Mouse (Mus musculus) gastrocnemius, postnatal 14 days (tissue): ENCODE results near the gene Slc39a1. TPM values are rescaled to one million over a fixed set of nuclear protein-coding genes. Genes with fewer than 3 reads are reported as not detected.
A peak's percentile ranks its signal among the peaks of the same experiment; 100 is the strongest.

Experiments used
- DNase-seq: peaks from one replicate; pipeline ENCODE4 v3.0.0; 2021; ENCODE audit warnings: mixed read lengths
- intact Hi-C: fragments of 180-260 bp; cut with DNase I; formaldehyde crosslinking; loops from one replicate; pipeline ENCODE4 v1.15.1; 2025; ENCODE audit warnings: low total_unique reads
- long read RNA-seq, 2 experiments: library from polyadenylated mRNA; stranded (forward); transcript quantifications; one replicate each; pipeline ENCODE4 v2.0.0; 2021
- total RNA-seq, 2 experiments: library from RNA; stranded (reverse); gene quantifications; 2 replicates each; pipeline ENCODE4 v1.2.3; 2021

Gene Slc39a1
- total RNA-seq: 10 to 100 TPM; 57.8 to 62.7 TPM
- long read RNA-seq, experiment 1, transcript Slc39a1-201 (4 exons, 2,364 nt): major isoform, 19 of 25 reads
- long read RNA-seq, experiment 1, partial matches to known transcripts: 0 of 25 reads
- long read RNA-seq, experiment 1, other reads (novel, unspliced or antisense): 6 of 25 reads
- long read RNA-seq, experiment 2, transcript Slc39a1-201 (4 exons, 2,364 nt): major isoform, 13 of 15 reads
- long read RNA-seq, experiment 2, partial matches to known transcripts: 0 of 15 reads
- long read RNA-seq, experiment 2, other reads (novel, unspliced or antisense): 2 of 15 reads

DNA sequence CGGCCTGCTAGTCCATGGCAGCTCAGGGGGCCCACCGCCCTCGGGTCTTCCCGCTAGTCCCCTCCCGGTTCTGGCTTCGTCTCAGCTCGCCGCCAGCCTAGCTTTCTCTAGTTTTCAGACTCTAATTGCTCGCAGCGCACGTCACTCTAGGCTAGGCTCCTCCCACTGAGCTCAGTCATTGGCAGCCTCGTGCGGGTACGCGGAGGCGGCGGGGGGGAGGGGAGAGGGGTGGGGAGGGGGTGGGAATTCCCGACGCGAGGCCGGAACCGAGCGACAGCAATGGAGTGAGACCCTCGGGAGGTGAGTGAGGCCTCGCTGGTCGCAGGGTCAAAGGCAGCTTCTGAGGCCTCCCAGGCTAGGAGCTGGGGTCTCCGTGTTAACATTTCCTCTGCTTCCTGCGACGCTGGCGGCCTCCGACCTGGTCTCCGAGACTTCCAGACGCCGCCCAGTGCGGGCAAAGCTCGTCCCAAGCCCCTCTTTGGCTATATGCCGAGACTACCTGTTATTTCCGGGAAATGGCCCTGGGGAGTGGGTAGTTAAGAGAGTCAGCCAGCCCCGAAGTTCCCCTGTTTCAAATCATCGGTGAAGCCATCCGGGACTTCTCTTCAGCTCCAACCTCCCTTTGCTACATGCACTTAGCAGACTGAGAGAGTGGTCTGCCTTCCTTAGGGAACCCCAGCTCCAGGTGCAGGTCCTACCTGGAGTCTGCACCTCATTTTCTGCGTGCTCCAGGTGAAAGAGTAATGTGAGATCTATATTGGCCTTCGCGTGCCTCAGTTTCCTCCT is at the start of gene Slc39a1:
Gene Slc39a1, plus strand, starts transcription at position 213 of the 786 bp plus-strand sequence.
- peak; percentile 93 for DNase-seq
- intact Hi-C loops: no loop called here

- intact Hi-C loops: no loop called here
- no peak for DNase-seq
Observed at GRCm38 (mm10) chr3:90202884-90203283, 45.1 kb upstream of the Slc39a1 start.

GRCm38 (mm10) chr3:90203619-90204018 is 44.4 kb upstream of the Slc39a1 start:
- no peak for DNase-seq
- intact Hi-C loops: no loop called here

- no peak for DNase-seq
- intact Hi-C loops: no loop called here
Observed at GRCm38 (mm10) chr3:90204582-90204981, 43.4 kb upstream of the Slc39a1 start.

GRCm38 (mm10) chr3:90208662-90209061 is 39.3 kb upstream of the Slc39a1 start:
- no peak for DNase-seq
- intact Hi-C loops: no loop called here

DNA sequence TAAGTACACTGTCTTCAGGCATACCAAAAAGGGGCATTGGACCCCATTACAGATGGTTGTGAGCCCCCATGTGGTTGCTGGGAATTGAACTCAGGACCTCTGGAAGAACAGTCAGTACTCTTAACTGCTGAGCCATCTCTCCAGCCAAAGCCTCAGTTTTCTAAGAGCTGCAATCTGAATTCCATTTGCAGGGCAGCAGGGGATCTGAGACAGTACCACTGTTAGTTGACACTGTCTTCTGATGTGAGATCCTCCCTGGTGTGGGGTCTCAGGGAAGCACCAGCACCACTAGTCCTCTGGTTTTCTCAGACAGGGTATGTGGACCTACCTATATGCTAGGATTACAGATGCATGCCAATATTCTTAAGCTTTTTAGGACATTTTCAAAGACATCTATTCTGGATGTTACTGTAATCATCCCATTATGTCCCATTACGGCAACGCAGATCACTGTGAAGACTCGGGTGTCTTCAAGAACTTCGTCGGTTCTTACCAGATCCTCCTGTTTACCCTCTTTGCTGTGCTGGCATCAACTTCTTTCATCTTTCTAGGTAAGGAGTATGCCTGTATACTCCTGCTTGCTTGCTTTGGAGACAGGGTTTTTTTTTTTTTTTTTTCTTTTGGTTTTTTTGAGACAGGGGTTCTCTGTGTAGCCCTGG is 37.9 kb upstream of the Slc39a1 start:
- DNase-seq: no peak
- intact Hi-C loops: no loop called here

- intact Hi-C loops: no loop called here
- no peak for DNase-seq
Observed at GRCm38 (mm10) chr3:90211475-90212398, 36.2 kb upstream of the Slc39a1 start.

GRCm38 (mm10) chr3:90212723-90213122 is 35.2 kb upstream of the Slc39a1 start:
- no peak for DNase-seq
- intact Hi-C loops: no loop called here

DNA sequence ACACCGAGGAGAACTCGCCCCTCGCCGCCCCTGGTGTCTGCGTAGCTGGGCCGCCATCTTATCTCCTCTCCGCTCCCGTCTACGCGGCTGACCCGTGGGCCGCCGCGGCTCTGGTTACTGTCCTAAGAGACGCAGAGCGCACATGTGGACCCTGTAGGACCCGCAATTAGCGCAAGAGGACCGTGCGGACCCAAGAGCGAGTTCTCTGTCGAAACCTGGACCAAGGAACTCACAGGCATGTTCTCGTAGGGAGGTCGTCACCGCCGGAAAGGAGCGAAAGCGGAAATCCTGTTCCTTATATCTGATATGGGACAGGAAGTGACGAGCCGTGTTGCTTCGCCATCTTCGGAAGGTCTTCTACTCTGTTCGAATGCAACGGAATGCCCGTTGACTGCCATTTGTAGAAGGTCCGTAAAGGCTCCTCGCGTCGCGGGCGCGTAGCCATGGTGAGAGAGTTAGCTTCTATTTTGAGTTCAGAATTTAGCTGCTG is 34.5 kb upstream of the Slc39a1 start, which contains the start of the genes Rps27 and Rab13:
Gene Rps27, minus strand, starts transcription at position 275 of the 490 bp plus-strand sequence.
Gene Rab13, plus strand, starts transcription at position 319 of the 490 bp plus-strand sequence.
- intact Hi-C loops: no loop called here
- peak; percentile 85 for DNase-seq

DNA sequence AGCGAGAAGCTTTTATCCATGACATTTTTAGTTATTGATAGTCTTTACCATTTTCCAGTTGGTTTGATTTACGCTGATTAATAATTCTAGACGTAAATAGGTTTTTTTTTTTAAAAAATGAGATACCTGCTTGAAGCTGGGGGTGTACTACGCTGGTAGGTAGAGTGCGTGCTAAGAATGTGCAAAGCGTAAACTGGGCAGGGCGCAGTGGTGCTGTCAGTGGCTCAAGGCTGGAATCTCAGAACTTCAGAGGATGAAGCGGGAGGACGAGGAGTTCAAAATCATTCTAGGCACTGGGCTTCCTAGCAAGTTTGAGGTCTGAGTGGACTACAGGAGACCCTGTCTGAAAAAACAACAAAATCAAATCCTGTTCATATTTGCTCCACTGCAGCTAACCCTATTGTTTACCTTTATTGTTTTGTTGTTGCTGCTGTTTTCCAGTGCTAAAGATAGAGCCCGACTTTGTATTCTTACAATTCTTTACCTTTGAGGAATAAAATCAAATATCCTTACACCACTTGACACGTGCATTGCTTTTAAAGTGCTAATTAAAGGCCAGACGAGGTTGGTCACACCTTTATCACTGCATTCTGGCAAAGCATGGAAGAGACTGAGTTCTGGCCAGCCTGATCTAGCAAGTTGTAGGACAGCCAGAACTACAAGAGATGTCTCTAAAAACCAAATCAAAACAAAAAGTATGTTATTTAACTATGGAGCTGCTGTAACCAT is 33.9 kb upstream of the Slc39a1 start:
- intact Hi-C loops: no loop called here
- no peak for DNase-seq

DNA sequence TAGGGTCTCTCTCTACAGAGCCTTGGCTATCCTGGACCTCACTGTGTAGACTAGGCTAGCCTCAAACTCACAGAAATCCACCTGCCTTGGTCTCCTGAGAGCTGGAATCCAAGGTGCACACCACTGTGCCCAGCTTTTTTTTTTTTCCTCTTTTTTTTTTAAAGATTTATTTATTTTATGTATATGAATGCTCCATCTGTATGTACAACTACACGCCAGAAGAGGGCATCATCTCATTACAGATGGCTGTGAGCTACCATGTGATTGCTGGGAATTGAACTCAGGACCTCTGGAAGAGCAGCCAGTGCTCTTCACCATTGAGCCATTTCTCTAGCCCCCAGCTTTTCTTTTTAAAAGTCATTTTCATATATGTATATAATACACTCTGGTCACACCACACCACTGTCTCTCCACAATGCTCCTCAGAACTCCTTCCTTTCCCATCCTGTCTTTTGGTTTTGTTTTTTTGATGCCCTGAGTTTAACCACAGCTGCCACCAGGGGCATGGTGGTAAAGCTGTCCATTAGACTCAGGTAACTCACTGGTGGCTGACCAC is 32.1 kb upstream of the Slc39a1 start:
- intact Hi-C loops: loop anchor here (5.0 kb wide), 1 partner anchor 156 kb away; no protein-coding TSS in a partner anchor
- no peak for DNase-seq

GRCm38 (mm10) chr3:90220088-90220487 is 27.9 kb upstream of the Slc39a1 start:
- intact Hi-C loops: no loop called here

GRCm38 (mm10) chr3:90220531-90220951 is 27.4 kb upstream of the Slc39a1 start:
- intact Hi-C loops: no loop called here
- peak; percentile 85 for DNase-seq

More at GRCm38 (mm10) chr3:90220088-90220487, 27.9 kb upstream of the Slc39a1 start:
- DNase-seq: peak; percentile 27

- intact Hi-C loops: no loop called here
- DNase-seq: no peak
Observed at GRCm38 (mm10) chr3:90221123-90221522, 26.8 kb upstream of the Slc39a1 start.

GRCm38 (mm10) chr3:90222455-90222854 is 25.5 kb upstream of the Slc39a1 start:
- intact Hi-C loops: no loop called here
- DNase-seq: no peak

GRCm38 (mm10) chr3:90222941-90223340 is 25.0 kb upstream of the Slc39a1 start:
- DNase-seq: no peak
- intact Hi-C loops: no loop called here

DNA sequence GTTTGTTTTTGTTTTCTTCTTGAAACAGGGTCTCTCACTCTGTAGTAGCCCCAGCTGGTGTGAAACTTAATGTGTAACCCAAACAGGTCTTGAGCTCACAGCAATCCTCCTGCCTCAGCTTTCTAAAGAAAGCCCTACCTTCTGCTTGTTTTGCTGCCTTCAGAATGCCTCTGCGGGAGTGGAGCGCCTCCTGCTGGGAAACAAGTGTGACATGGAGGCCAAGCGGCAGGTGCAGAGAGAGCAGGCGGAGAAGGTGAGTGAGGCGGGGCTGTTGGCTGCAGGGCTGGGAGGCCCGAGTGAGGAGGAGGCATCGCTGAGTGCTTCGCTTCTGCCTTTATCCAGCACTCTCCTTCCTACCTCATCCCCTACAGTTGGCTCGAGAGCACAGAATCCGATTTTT is 23.6 kb upstream of the Slc39a1 start:
- intact Hi-C loops: no loop called here
- DNase-seq: no peak

DNA sequence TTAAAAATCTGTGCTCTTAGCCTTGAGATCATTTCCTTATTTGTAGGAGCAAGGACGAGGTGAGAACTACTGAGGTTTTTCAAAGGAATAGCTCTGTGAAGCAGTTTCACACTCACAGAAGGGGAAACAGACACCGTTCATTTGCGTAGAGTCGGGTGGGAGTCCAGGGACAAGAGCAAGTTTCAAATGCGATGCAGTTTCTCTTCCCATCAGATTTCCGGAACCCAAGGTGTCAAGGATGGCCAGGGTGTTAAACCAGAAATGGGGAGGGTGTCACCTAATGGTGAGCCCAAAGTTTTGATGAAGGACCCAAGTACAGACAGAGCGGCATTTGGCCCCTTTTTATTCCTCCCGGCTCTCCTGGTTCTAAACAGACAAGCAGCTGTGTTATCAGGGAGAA is 16.9 kb upstream of the Slc39a1 start:
- DNase-seq: no peak
- intact Hi-C loops: no loop called here
